Mouse (Mus musculus) brain, embryonic 14.5 days (tissue): Measurements from ENCODE around the gene Ptgfrn.

Experiments
- CTCF ChIP-seq: fragments of 200-500 bp; IDR thresholded peaks from 2 replicates; pipeline ENCODE4 v1.5.1; 2012; ENCODE audit warnings: inconsistent platforms, mild to moderate bottlenecking, moderate library complexity, borderline replicate concordance; ENCODE audit not compliant: insufficient read depth, insufficient read length; ENCODE audit errors: extremely low read depth
- POLR2A ChIP-seq: fragments of 200-500 bp; IDR thresholded peaks from 2 replicates; pipeline ENCODE4 v1.6.1; 2012; ENCODE audit warnings: mild to moderate bottlenecking, inconsistent platforms, borderline replicate concordance; ENCODE audit not compliant: poor library complexity, insufficient read depth, insufficient read length, severe bottlenecking; ENCODE audit errors: extremely low read depth

- no peak for TF ChIP-seq POLR2A
- no peak for TF ChIP-seq CTCF
Measured at GRCm38 (mm10) chr3:101075866-101076265, 34.2 kb downstream of the Ptgfrn start.
